Mouse (Mus musculus): ENCODE results near the gene Pkp1.

DNA sequence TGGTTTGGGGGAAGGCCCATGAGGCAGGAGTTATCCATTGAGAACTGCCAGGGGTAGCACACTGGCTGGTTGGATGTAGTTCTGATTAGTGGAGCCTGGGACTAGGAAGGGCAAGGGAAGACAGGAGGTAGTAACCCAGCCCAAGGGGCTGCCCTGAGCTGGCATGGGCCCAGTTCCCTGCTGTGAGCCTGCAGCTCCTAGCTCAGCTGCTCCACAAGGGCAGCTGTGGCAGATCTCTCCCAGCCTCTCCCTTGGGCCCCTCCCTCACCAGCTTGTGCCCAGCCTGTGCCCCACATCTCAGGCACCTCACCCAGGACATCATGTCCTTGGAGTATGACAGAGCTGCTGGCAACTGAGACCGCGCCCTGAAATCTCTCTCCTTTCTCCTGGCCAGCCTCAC lies 24.7 kb upstream of the Pkp1 start:
- TF ChIP-seq TAL1 (IDR thresholded peaks at IDR 0.05; ENCODE audit: low read length) (no peak), SMC3 (IDR thresholded peaks at IDR 0.05; ENCODE audit: low read depth, low read length) (no peak), CTCF (IDR thresholded peaks at IDR 0.05 in 2 of 3, conservative IDR thresholded peaks at IDR 0.05 in 1 of 3; ENCODE audit: control insufficient read depth in 1 of 3, insufficient read depth in 1 of 3, low read depth in 2 of 3, low read length in 3 of 3, poor library complexity in 1 of 3, severe bottlenecking in 1 of 3) (no peak), GATA1 (IDR thresholded peaks at IDR 0.05; ENCODE audit: low read depth, low read length) (no peak), CHD2 (IDR thresholded peaks at IDR 0.05; ENCODE audit: low read length) (no peak), EP300 (IDR thresholded peaks at IDR 0.05; ENCODE audit: low read depth in 1 of 2, low read length in 2 of 2) (no peak), KAT2A (conservative IDR thresholded peaks at IDR 0.05; ENCODE audit: low read depth, low read length) (no peak), POLR2A (IDR thresholded peaks at IDR 0.05; ENCODE audit: control insufficient read depth in 1 of 2, insufficient read depth in 1 of 2, low read depth in 1 of 2, low read length in 2 of 2, poor library complexity in 1 of 2) (no peak), BHLHE40 (IDR thresholded peaks at IDR 0.05; ENCODE audit: borderline replicate concordance, low read depth, low read length) (no peak), E2F4 (IDR thresholded peaks at IDR 0.05; ENCODE audit: borderline replicate concordance, low read depth, low read length) (no peak), USF1 (IDR thresholded peaks at IDR 0.05; ENCODE audit: low read depth, low read length) (no peak)
